Mouse (Mus musculus): ENCODE results near the gene Pkd2.

GRCm38 (mm10) chr5:104442396-104442795, 16.9 kb upstream of the Pkd2 start:
- TF ChIP-seq EP300 (optimal IDR thresholded peaks at IDR 0.05) (no peak), CTCF (IDR thresholded peaks at IDR 0.05; ENCODE audit: low read depth) (no peak)
